Mouse (Mus musculus): ENCODE results near the gene Fam171a2.

The Fam171a2 gene

GRCm38 (mm10) chr11:102453131-102453530, 5.6 kb upstream of the Fam171a2 start:
- no peak for DNase-seq (ENCODE audit: low spot score in 2 of 2)

GRCm38 (mm10) chr11:102449043-102450008, 1.8 kb upstream of the Fam171a2 start:
- DNase-seq (ENCODE audit: low spot score in 2 of 2) = no peak

DNA sequence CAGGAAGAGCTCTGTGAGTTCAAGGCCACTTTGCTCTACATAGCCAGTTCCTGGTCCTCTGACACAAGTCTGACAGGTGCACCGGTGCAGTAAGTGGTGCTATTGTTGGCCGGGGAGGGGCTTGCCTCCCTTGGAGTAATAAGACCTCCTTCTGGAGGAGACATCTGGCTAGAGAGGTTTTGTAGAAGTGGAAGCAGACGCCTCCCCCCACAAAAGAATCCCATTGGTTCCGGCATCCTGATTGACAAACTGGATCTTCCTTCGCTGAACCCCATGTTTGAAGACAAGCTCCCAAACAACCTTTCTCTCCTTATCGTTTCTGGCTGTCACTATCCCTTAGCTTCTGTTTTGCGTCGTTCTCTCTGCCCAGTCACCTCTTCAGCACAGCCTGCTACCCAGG, 845 bp upstream of the Fam171a2 start:
- no peak for DNase-seq (ENCODE audit: low spot score in 2 of 2)

DNA sequence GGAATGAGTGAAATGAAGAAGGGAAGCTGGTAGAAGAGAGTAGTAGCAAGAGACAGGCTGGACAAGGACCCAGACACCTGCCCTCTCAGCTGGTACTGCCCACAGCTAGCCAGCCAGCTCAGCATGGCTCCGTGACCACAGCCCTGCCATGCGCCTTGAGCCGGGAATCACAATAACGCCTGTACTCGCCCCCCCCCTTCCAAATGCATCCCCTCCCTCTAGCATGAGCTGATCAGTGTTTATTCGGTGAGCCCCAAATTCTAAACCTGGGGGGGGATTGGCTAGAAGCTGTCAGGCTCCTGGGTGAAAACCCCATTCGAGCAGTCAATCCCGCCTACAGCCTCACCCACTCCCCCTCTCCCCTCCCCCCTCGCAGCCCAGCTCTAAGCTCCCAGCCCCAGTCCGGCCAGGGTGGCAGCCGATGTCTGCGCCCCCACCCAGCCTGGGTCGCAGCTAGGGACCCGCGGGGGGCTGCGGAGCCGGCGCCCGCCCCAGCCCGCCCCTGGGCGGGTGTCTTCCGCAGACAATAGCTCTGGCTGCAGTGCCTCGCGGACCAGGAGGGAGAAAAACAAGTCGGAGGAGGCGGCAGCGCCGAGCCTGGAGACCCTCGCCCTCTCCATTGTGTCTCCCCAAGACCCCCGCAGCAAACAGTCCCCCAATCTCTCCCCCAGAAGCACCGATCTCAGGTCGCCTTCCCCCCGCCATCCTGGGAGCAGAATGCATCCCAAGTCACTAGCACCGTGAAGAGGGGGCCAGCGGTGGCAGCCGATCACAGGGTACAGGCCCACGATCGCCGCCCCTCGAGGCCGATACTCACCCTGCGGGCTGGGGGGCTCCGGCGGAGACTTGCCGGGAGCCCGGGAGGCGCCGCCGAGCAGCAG, 661 bp downstream of the Fam171a2 start:
- no peak for DNase-seq (ENCODE audit: low spot score in 2 of 2)

GRCm38 (mm10) chr11:102445891-102446361, 1.6 kb downstream of the Fam171a2 start:
- no peak for DNase-seq (ENCODE audit: low spot score in 2 of 2)

DNA sequence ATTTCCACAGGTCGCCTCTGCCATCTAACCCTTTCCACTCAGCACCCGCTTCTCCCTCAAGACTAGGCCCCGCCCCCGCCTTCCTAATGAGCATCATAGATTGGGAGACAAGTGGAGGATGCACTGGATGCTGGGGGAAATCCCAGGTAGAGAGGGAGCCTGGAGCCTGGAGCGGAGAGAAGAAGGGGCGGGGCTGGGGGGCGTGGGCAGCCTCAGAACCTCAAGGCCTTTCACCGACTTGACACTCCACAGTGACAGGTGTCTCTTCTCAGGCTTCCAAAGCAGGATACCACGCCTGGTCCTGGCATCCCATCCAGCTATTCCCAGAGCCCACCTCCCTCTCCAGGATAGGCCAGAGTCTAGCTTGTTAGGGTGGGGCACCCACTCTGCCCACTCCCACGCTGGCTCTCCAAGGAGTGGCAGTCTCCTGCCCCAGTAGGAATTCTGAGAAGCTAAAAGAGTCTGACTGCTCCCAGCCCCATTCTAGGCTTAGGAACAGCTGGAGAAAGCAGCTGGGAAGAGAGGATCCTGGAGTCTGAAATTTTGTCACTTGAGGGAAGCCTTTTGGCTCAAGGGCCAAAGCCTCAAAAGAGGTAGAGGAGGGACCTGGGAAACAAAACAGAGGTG, 2.1 kb downstream of the Fam171a2 start:
- DNase-seq (ENCODE audit: low spot score in 2 of 2) = no peak

- no peak for DNase-seq (ENCODE audit: low spot score in 2 of 2)
Observed at GRCm38 (mm10) chr11:102444781-102445180, 2.7 kb downstream of the Fam171a2 start.

DNA sequence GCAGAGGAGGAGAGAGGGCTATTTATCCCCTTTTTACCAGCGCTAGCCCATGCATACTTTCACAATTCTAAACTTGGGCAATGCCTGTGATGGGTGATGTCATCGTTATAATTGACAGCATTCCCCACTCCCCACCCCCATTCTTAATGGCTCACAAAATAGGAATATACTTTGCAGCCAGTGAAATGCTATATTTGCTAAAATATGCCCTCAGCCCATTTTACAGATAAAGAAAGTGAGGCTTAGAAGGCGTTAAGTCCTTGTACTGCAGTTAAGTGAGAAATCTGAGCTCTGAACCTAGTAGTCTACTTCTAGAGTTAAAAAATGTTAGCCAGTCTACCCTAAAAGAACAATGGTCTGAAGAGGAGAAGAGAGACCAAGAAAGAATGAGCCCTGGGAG, 3.2 kb downstream of the Fam171a2 start:
- no peak for DNase-seq (ENCODE audit: low spot score in 2 of 2)

GRCm38 (mm10) chr11:102443740-102444139, 3.7 kb downstream of the Fam171a2 start:
- no peak for DNase-seq (ENCODE audit: low spot score in 2 of 2)

GRCm38 (mm10) chr11:102442089-102442488, 5.4 kb downstream of the Fam171a2 start:
- DNase-seq (ENCODE audit: low spot score in 2 of 2) = no peak

GRCm38 (mm10) chr11:102441434-102441833, 6.0 kb downstream of the Fam171a2 start:
- DNase-seq (ENCODE audit: low spot score in 2 of 2) = no peak

GRCm38 (mm10) chr11:102440255-102440654, 7.2 kb downstream of the Fam171a2 start:
- no peak for DNase-seq (ENCODE audit: low spot score in 2 of 2)

DNA sequence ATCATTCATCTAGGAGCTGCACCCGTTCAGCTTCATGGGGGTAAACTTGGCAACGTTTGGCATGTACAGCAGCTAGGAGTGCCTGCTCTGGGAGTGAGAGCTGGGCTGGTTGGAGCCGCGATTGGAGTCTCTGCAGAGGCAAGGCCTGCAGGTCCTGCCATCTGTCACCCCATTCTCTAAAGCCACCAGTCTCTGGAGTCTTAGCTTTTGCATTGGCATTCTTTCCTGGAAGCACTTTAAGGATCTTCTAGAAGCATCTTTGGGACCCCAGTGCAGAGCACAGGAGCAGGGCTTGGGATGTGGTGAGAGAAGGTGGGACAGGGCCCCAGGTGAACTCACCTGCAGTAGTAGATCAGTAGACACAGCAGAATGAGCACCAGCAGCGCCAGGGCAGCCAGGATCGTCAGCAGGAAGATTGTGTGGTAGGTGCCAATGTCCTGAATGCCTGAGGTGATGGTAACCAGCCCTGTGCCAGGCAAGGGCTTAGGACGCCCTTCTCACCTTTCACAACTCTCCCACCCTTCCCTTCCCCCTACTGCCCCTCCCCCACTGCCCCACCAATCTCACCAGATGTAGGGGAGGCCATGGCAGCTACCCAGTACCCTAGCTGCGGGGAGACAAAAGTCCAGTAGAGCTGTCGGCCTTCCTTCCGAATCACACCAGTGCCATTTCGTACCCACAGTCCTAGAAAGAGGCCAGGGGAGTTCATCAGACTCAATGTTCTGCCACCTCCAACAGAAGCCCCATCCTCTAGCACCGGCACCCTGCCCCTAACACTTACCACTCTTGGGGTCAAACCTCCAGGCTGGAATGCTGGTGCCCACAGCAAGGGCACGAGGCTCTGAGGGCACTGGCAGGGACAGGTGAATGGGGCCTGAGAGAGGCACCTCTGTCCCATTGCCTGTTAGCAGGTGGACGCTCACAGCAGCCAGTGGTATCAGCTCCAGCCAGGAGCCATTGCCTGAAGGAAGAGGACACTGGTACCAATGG, 8.1 kb downstream of the Fam171a2 start:
- DNase-seq (ENCODE audit: low spot score in 2 of 2) = no peak

DNA sequence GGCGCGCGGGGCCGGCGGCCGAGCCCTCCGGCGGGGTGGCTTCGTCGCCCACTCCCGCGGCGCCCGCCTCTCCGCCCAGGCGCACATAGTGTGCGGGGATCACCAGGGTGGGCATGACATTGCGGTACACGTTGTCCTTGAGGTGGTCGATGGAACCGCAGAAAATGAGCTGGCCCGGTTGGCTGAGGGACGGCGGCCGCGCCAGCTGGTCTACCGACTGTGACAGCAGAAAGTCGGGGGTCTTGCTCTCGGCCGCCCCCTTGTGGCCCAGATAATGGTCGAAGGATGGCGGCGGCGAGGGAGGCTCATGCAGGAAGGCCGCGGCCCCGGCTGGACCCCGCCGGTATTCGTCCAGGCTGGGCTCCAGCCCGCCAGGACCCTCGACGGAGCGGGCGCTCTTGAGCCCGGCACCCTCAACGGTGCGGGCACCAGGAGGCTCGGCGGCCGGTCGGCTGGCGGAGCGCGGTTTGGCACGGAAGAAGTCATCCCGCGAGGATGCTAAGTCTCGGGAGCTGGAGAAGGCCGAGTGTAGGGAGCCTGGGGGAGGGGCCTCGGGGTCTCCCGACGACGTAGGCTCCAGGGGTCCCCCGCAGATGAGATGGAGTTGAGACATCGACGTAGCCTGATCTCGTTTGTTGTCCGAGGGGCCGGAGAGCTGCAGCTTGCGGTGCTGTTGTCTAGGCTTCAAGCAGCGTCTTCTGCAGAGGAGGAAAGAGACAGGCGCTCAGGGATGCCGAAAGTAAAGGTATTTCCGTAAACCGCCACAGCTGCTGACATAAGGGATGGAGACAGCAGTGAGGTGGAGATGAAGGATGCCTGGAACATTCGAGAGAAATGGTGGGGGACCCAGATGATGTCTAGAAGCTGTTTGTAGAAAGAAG, 9.0 kb downstream of the Fam171a2 start:
- DNase-seq (ENCODE audit: low spot score in 2 of 2) = peak in 1 of 2 experiments; percentile 74

DNA sequence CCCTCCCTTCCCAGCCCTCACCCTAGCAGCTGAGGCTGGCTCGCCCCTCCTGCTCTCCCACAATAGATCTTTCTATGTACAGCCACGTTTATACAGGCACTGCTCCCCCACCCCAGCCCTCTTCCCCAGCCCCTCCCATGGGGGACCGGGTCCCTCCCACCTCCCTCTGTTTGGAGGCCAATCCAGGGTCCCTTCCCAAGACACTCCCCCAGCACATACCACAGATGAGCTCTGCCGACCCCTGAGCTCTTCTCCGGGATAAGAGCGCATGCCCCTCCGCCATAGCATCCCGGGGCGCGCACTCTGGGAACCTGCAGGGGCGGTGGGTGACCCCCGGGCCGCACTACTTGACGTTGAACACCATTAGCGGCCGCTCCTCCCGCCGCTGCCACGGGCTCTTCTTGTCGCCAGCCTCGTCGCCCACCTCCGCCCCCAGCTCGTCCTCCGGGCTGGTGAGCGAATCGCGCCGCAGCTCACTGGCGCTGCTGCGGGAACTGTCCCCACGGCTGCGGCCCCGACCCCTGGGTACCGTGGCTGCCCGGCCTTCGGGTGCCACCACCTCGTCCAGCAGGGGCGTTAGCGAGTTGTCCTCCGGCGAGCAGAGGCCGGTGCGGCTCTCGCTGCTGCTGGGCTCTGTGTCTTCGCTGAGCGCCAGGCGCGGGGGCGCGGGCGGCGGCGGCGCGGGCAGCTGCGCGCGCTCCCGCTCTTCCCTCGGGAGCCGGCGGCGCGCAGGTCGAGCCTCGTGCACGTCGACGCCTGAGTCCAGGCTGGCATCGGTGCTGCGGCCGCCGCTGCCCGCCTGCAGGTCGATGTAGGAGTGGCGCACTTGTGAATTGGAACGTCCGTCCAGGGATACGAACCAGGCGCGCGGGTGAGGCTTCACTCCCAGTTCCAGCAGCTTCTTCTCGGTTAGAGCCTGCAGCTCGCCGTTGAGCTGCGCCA, 10.1 kb downstream of the Fam171a2 start:
- DNase-seq (ENCODE audit: low spot score in 2 of 2) = no peak

DNA sequence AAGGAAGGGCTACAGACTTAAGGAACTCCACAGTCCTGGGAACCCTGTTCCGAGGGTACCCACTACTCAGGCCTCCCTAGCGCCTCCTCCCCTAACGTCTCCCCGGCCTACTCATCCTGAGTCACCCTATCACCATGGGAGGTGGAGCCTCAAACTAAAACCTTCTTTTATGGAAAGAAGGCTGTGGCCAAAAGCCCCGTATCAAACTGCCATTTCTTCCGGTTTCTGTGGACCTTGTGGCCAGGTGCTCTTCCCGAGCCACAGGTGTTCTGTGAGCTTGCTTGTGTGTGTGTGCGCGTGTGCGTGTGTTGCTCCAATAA, 11.1 kb downstream of the Fam171a2 start:
- no peak for DNase-seq (ENCODE audit: low spot score in 2 of 2)

DNA sequence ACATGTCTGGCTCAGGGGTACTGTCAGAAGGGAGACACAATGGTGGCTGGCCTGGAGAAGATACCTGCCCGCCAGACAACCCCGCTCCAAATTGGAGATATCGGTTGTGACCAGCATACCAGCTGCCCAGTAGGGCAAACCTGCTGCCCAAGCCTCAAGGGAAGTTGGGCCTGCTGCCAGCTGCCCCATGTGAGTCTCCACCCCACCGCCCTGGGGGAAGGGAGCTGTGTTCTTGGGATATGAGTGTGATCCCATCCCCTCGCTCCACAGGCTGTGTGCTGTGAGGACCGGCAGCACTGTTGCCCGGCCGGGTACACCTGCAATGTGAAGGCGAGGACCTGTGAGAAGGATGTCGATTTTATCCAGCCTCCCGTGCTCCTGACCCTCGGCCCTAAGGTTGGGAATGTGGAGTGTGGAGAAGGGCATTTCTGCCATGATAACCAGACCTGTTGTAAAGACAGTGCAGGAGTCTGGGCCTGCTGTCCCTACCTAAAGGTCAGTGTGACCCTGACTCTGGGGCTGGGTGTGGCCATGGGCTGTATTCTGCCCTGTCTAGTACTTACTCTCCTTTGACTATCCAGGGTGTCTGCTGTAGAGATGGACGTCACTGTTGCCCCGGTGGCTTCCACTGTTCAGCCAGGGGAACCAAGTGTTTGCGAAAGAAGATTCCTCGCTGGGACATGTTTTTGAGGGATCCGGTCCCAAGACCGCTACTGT, 11.6 kb downstream of the Fam171a2 start:
- no peak for DNase-seq (ENCODE audit: low spot score in 2 of 2)
